Mouse (Mus musculus) intestine, embryonic 16.5 days (tissue): ENCODE results near the gene Nek6. TPM values are rescaled to one million over a fixed set of nuclear protein-coding genes. Genes with fewer than 3 reads are reported as not detected.

Experiments used
- ATAC-seq: fragments of 200-750 bp; cut with Nextera tagmentation; 2 replicates; pipeline ENCODE4 v1.8.0; 2017; ENCODE audit warnings: moderate TSS enrichment, moderate library complexity
- H3K27ac ChIP-seq: fragments of 300-500 bp; sonication (generic); 2 replicates; pipeline ENCODE4 v1.5.1; 2014; ENCODE audit warnings: mild to moderate bottlenecking, low read length
- H3K27me3 ChIP-seq: fragments of 300-500 bp; sonication (generic); replicated peaks from 2 replicates; pipeline ENCODE4 v1.6.1; 2014; ENCODE audit warnings: low read length, control low read depth, mixed read lengths; ENCODE audit not compliant: control insufficient read depth, insufficient read depth
- H3K36me3 ChIP-seq: fragments of 300-500 bp; sonication (generic); 2 replicates; pipeline ENCODE4 v1.6.1; 2014; ENCODE audit warnings: low read length, control low read depth; ENCODE audit not compliant: control insufficient read depth, insufficient read depth
- H3K4me1 ChIP-seq: fragments of 300-500 bp; sonication (generic); 2 replicates; pipeline ENCODE4 v1.6.1; 2014; ENCODE audit warnings: low read length, control low read depth, mixed read lengths; ENCODE audit not compliant: control insufficient read depth, insufficient read depth
- H3K4me2 ChIP-seq: fragments of 300-500 bp; sonication (generic); 2 replicates; pipeline ENCODE4 v1.6.1; 2014; ENCODE audit warnings: low read depth, low read length, control low read depth
- H3K4me3 ChIP-seq: fragments of 300-500 bp; sonication (generic); 2 replicates; pipeline ENCODE4 v1.5.1; 2014; ENCODE audit warnings: mild to moderate bottlenecking, low read length
- H3K9ac ChIP-seq: fragments of 300-500 bp; sonication (generic); 2 replicates; pipeline ENCODE4 v1.6.1; 2014; ENCODE audit warnings: low read depth, low read length
- H3K9me3 ChIP-seq: fragments of 300-500 bp; sonication (generic); 2 replicates; pipeline ENCODE4 v1.6.1; 2016; ENCODE audit warnings: low read length, control low read depth; ENCODE audit not compliant: control insufficient read depth
- WGBS: fragments of 180-500 bp; shearing (Covaris S2); extraction: QIAGEN DNeasy Blood & Tissue Kit; methylation state at CpG from one replicate; pipeline ENCODE4 v1.1.7; 2014; 5-methylcytosine and 5-hydroxymethylcytosine counted together
- polyA plus RNA-seq: library from polyadenylated mRNA; unstranded; fragments of >200 nt; fragmentation: Nextera tagmentation; extraction: Ambion mirVana; gene quantifications from 2 replicates; pipeline ENCODE4 v1.2.1, GENCODE M21; 2015

Nek6 gene
- polyA plus RNA-seq, 1 experiment from 2014 or later: 124 TPM

- Histone ChIP-seq H3K4me2 (no peak overlapping the region), H3K27ac (no peak overlapping the region), H3K36me3 (no peaks in the 10 kb centered on the region), H3K9me3 (no peaks in the 10 kb centered on the region), H3K4me3 (no peak overlapping the region), H3K4me1 (peaks cover 3% of the 10 kb centered on the region; the same call in 1 of the 2 replicates), H3K9ac (no peak overlapping the region), H3K27me3 (no peaks in the 10 kb centered on the region)
- no peak for ATAC-seq
- 84% methylated on average over 15 of the region's 15 CpGs for WGBS
Measured at GRCm38 (mm10) chr2:38552004-38552443, 40.6 kb downstream of the Nek6 start.

DNA sequence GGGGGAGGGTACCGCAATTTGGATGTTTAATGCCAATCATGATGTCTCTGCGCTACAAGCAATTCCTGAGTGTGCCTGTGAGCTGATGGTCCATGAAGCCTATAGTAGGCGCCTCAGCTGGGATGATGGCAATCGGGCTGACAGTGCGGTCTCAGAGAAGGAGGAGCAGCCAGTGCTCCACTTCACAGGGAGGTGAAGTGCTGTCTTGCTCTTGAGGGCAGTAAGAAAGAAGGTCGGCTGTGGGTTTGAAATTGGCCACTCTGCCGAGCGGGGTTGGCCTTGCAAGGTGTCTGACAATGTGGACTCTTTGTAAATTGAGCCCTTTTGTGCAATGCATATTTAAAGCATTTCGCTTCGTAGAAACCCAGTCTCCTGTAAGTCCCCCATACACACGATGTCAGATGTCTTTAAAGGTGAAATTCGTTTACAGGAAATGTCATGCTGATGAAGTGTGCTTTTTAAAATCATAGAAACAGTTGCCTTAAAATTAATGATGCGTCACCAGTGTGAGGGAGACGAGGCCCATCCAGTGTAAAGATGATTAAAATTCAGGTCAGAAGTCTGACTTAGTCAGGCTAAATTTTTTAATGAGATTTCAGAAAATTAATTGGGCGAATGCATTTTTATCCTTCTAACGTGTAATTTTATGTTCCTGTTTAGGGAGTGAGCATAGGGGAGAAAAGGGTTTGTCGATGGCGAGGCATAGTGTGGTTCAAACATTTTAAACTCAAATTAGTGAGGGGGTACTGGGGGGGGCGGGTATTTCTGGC is 43.0 kb downstream of the Nek6 start:
- Histone ChIP-seq H3K36me3 (peaks cover 8% of the 10 kb centered on the region), H3K4me3 (no peak overlapping the region), H3K9ac (no peak overlapping the region), H3K27ac (no peak overlapping the region), H3K4me1 (0 out of 2 replicates have a peak, but pooled peaks cover 3% of the 10 kb centered on the region), H3K27me3 (no peaks in the 10 kb centered on the region), H3K4me2 (no peak overlapping the region), H3K9me3 (no peaks in the 10 kb centered on the region)
- 62% methylated on average over 19 of the region's 19 CpGs for WGBS
- ATAC-seq: no peak

- no peaks in the 10 kb centered on the region for H3K9me3 ChIP-seq
- WGBS: 89% methylated on average over 4 of the region's 4 CpGs
- ATAC-seq: no peak
- H3K36me3 ChIP-seq: peaks cover 11% of the 10 kb centered on the region
- no peak overlapping the region for H3K4me2 ChIP-seq
- H3K27me3 ChIP-seq: no peaks in the 10 kb centered on the region
- no peak overlapping the region for H3K9ac ChIP-seq
- H3K27ac ChIP-seq: no peak overlapping the region
- 0 out of 2 replicates have a peak, but pooled peaks cover 3% of the 10 kb centered on the region for H3K4me1 ChIP-seq
- no peak overlapping the region for H3K4me3 ChIP-seq
Measured at GRCm38 (mm10) chr2:38555659-38556058, 44.2 kb downstream of the Nek6 start.

- Histone ChIP-seq H3K4me3 (no peak overlapping the region), H3K4me2 (no peak overlapping the region), H3K9ac (no peak overlapping the region), H3K4me1 (0 out of 2 replicates have a peak, but pooled peaks cover 3% of the 10 kb centered on the region), H3K36me3 (peaks cover 11% of the 10 kb centered on the region), H3K27ac (no peak overlapping the region), H3K27me3 (no peaks in the 10 kb centered on the region), H3K9me3 (no peaks in the 10 kb centered on the region)
- ATAC-seq: no peak
- WGBS: 88% methylated on average over 3 of the region's 3 CpGs
Measured at GRCm38 (mm10) chr2:38556721-38557120, 45.3 kb downstream of the Nek6 start.

DNA sequence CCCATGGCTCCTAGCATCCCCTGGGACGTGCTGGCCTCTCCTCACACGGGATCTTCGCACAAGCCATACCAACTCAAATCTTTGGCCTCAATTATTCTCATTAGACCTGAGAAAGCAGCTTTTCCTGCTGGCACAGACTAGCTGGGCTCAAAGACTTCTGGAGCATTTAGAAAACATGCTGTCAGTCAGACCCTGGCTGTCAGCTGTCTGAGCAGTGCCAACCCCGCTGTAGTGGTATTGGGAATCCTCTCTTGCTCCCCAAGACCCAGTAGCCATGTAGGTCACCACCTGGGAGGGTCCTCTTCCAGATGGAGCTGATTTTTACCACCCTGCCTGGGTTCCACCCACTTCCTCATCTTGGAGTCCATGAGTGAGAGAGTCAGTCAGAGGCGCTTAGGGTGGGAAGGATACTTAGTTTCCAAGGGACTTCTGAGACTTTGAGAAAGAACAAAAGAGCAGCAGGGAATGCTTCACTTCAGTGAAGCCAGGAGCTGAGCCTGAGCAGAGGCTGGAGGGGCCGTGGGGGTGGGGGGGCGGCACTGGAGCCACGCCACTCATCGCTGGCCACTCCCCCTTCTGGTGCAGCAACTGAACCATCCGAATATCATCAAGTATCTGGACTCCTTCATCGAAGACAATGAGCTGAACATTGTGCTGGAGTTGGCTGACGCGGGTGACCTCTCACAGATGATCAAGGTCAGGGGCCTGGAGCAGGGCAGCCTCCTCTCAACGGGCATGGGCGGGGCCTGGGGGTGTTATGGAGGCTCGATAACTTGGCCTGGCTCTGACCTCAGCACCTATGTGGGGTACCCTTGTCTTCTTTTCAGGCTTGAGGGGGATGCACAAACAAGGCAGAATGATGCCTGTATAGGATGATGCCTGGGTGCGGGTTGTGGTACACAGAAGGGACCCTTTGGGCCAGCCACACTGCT is 49.1 kb downstream of the Nek6 start:
- Histone ChIP-seq H3K9me3 (no peaks in the 10 kb centered on the region), H3K4me3 (no peak overlapping the region), H3K4me2 (no peak overlapping the region), H3K27ac (no peak overlapping the region), H3K4me1 (no peaks in the 10 kb centered on the region), H3K9ac (no peak overlapping the region), H3K27me3 (no peaks in the 10 kb centered on the region), H3K36me3 (peaks cover 19% of the 10 kb centered on the region)
- ATAC-seq: 0 out of 2 replicates have a peak, but pooled peaks have one; percentile 16
- 74% methylated on average over 17 of the region's 17 CpGs for WGBS

DNA sequence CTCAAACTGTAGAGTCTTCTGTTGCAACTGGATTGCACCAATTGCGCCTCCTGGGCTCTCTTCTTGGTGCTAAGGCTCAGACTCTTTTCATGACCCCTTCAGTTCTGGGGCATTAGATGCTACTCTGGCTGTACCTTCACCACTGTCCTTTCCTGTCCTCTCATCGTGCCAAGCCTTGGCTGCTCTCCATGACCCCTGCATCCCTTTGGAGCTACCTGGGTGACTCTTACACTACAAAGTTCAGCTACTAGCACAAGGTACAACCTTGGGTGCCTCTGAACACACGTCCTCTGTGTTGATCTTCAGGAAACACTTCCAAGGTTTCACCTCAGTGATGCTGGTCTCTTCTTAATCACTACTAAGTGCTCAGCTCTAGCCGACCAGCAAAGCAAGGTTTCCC is 51.2 kb downstream of the Nek6 start:
- no peak overlapping the region for H3K9ac ChIP-seq
- no peak overlapping the region for H3K4me2 ChIP-seq
- no peaks in the 10 kb centered on the region for H3K27me3 ChIP-seq
- H3K9me3 ChIP-seq: no peaks in the 10 kb centered on the region
- H3K4me1 ChIP-seq: no peaks in the 10 kb centered on the region
- 92% methylated on average over 4 of the region's 4 CpGs for WGBS
- H3K27ac ChIP-seq: no peak overlapping the region
- no peak overlapping the region for H3K4me3 ChIP-seq
- peaks cover 27% of the 10 kb centered on the region for H3K36me3 ChIP-seq
- ATAC-seq: no peak

DNA sequence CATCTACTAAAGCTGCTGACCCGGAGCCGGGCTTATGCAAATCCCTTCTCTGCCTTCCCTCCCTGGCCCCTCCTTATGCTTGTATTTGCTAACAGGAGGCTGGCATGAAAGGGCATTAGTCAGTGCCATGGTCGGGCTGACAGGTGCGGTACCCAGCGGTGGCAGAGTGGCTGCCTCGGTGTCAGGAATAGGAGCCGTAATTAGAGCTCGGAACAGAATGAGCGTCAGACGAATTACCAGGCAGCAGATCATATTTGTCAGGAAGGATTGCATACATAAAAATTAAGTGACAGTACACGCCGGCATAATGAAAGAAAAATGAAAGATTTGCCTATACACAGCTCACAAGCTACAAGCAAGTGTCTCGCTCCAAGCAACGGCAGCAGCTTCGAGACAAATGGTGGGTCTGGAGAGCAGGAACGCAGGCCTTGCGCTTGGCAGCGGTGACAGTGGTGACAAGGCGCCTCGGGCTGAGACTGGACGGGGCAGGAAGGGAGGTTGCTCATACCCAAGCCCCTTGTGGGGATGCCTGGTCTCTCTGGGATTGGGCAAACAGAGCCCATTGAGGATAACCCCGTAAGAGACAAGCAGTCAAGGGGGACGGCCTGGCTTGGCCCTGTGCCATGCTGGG is 60.6 kb downstream of the Nek6 start:
- Histone ChIP-seq H3K27me3 (no peaks in the 10 kb centered on the region), H3K36me3 (peaks cover 11% of the 10 kb centered on the region)
- ATAC-seq: no peak

DNA sequence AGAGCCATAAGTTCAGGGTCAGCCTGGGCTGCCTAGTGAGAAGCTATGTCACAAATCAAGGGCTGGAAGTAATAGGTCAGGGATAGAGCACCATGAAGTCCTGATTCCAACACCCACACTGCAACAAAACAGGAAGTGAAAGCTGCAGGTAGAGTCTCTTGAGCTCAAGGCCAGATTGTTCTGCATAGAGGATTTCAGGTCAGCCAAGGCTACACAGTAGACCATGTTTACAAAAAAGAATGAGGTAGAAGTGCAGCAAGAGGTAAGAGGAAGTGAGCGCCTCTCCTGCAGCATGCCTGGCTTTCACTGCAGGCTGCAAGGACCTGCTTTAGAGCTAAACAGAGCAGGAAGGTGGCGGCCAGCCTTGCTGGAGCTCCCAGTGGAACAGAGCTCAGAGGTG is 63.3 kb downstream of the Nek6 start:
- H3K9me3 ChIP-seq: no peaks in the 10 kb centered on the region
- H3K9ac ChIP-seq: no peak overlapping the region
- no peak overlapping the region for H3K4me2 ChIP-seq
- no peaks in the 10 kb centered on the region for H3K27me3 ChIP-seq
- no peaks in the 10 kb centered on the region for H3K4me1 ChIP-seq
- 91% methylated on average over 2 of the region's 2 CpGs for WGBS
- H3K27ac ChIP-seq: no peak overlapping the region
- H3K4me3 ChIP-seq: no peak overlapping the region
- peaks cover 2% of the 10 kb centered on the region for H3K36me3 ChIP-seq
- no peak for ATAC-seq

More for the DNA sequence above, 60.6 kb downstream of the Nek6 start:
- Histone ChIP-seq H3K9me3 (no peaks in the 10 kb centered on the region), H3K9ac (no peak overlapping the region), H3K4me1 (no peaks in the 10 kb centered on the region), H3K4me2 (no peak overlapping the region), H3K27ac (no peak overlapping the region), H3K4me3 (no peak overlapping the region)
- 87% methylated on average over 23 of the region's 23 CpGs for WGBS
